Mouse (Mus musculus) neural tube, embryonic 11.5 days (tissue): Measurements from ENCODE around the gene Krcc1. TPM values are rescaled to one million over a fixed set of nuclear protein-coding genes. Genes with fewer than 3 reads are reported as not detected.
A peak's percentile ranks its signal among the peaks of the same experiment; 100 is the strongest.
"Not testable (repeated sequence)": the region's sequence is repeated elsewhere in the genome, so short reads cannot be mapped to it uniquely, and the experiment has no call there.

ENCODE experiments used
- ATAC-seq: fragments of 200-750 bp; cut with Nextera tagmentation; 2 replicates; pipeline ENCODE4 v1.8.0; 2017; ENCODE audit warnings: moderate number of reproducible peaks, mild to moderate bottlenecking, moderate TSS enrichment, moderate library complexity; ENCODE audit not compliant: insufficient read depth, low FRiP score, low TSS enrichment
- DNase-seq: peaks from one replicate; pipeline ENCODE4 v3.0.0-alpha.2; 2015; ENCODE audit warnings: low spot score
- H3K27ac ChIP-seq: fragments of 300-500 bp; sonication (generic); 2 replicates; pipeline ENCODE4 v1.5.1; 2014; ENCODE audit warnings: low read depth, mild to moderate bottlenecking, low read length
- H3K27me3 ChIP-seq: fragments of 300-500 bp; sonication (generic); 2 replicates; pipeline ENCODE4 v1.6.1; 2014; ENCODE audit warnings: mild to moderate bottlenecking, low read length, mixed read lengths; ENCODE audit not compliant: control insufficient read depth, insufficient read depth
- H3K36me3 ChIP-seq: fragments of 300-500 bp; sonication (generic); 2 replicates; pipeline ENCODE4 v1.6.1; 2014; ENCODE audit warnings: mild to moderate bottlenecking, low read length, moderate library complexity, mixed read lengths; ENCODE audit not compliant: control insufficient read depth, insufficient read depth
- H3K4me1 ChIP-seq: fragments of 300-500 bp; sonication (generic); 2 replicates; pipeline ENCODE4 v1.6.1; 2014; ENCODE audit warnings: low read length, mixed read lengths; ENCODE audit not compliant: control insufficient read depth, insufficient read depth
- H3K4me2 ChIP-seq: fragments of 300-500 bp; sonication (generic); 2 replicates; pipeline ENCODE4 v1.6.1; 2014; ENCODE audit warnings: low read depth, mild to moderate bottlenecking, moderate library complexity
- H3K4me3 ChIP-seq: fragments of 300-500 bp; sonication (generic); 2 replicates; pipeline ENCODE4 v1.5.1; 2014; ENCODE audit warnings: low read depth, low read length
- H3K9ac ChIP-seq: fragments of 300-500 bp; sonication (generic); 2 replicates; pipeline ENCODE4 v1.6.1; 2014; ENCODE audit warnings: mild to moderate bottlenecking, low read length
- H3K9me3 ChIP-seq: fragments of 300-500 bp; sonication (generic); 2 replicates; pipeline ENCODE4 v1.6.1; 2016; ENCODE audit warnings: low read length; ENCODE audit not compliant: control insufficient read depth
- WGBS: fragments of 180-500 bp; shearing (Covaris S2); extraction: QIAGEN DNeasy Blood & Tissue Kit; methylation state at CpG from one replicate; pipeline ENCODE4 v1.1.7; 2014; 5-methylcytosine and 5-hydroxymethylcytosine counted together
- microRNA-seq: library from miRNA; unstranded; fragments of <30 nt; microRNA quantifications from one replicate; pipeline ENCODE4, GENCODE M21; 2016
- polyA plus RNA-seq: library from polyadenylated mRNA; unstranded; fragments of >200 nt; fragmentation: Nextera tagmentation; extraction: Ambion mirVana; gene quantifications from 2 replicates; pipeline ENCODE4 v1.2.1, GENCODE M21; 2014

Krcc1 gene
- polyA plus RNA-seq, 1 experiment from 2014 or later, result 34.4 TPM

GRCm38 (mm10) chr6:71331491-71331890 is 60.0 kb downstream of the Krcc1 start:
- not testable (repeated sequence) for H3K36me3 ChIP-seq, ATAC-seq, H3K27me3 ChIP-seq, H3K4me1 ChIP-seq, H3K4me3 ChIP-seq, H3K27ac ChIP-seq, DNase-seq, H3K4me2 ChIP-seq, H3K9ac ChIP-seq, H3K9me3 ChIP-seq
- WGBS, result 90% methylated on average over 1 of the region's 4 CpGs

- no peaks in the 10 kb centered on the region for H3K4me1 ChIP-seq
- no peak overlapping the region for H3K4me3 ChIP-seq
- H3K27me3 ChIP-seq, result no peaks in the 10 kb centered on the region
- DNase-seq (no peak), ATAC-seq (no peak)
- no peak overlapping the region for H3K27ac ChIP-seq
- H3K4me2 ChIP-seq, result no peak overlapping the region
- H3K36me3 ChIP-seq, result no peaks in the 10 kb centered on the region
- no peaks in the 10 kb centered on the region for H3K9me3 ChIP-seq
- no peak overlapping the region for H3K9ac ChIP-seq
- 89% methylated on average over 11 of the region's 11 CpGs for WGBS
Measured at GRCm38 (mm10) chr6:71332236-71332965, 60.9 kb downstream of the Krcc1 start.

- Histone ChIP-seq H3K27me3 (no peaks in the 10 kb centered on the region), H3K4me3 (no peak overlapping the region), H3K4me1 (no peaks in the 10 kb centered on the region), H3K9ac (no peak overlapping the region), H3K9me3 (no peaks in the 10 kb centered on the region), H3K27ac (no peak overlapping the region), H3K4me2 (no peak overlapping the region), H3K36me3 (no peaks in the 10 kb centered on the region)
- ATAC-seq (no peak), DNase-seq (no peak)
- WGBS, result 79% methylated on average over 3 of the region's 3 CpGs
Measured at GRCm38 (mm10) chr6:71333031-71333430, 61.6 kb downstream of the Krcc1 start.

- Histone ChIP-seq H3K36me3 (no peaks in the 10 kb centered on the region), H3K27me3 (no peaks in the 10 kb centered on the region), H3K4me3 (no peak overlapping the region), H3K4me2 (no peak overlapping the region), H3K9me3 (no peaks in the 10 kb centered on the region), H3K4me1 (no peaks in the 10 kb centered on the region), H3K9ac (no peak overlapping the region), H3K27ac (no peak overlapping the region)
- DNase-seq, result no peak
- ATAC-seq, result no peak
- WGBS, result 92% methylated on average over 11 of the region's 11 CpGs
Measured at GRCm38 (mm10) chr6:71333578-71334273, 62.2 kb downstream of the Krcc1 start.

Small RNA genes lying within 50 kb of the gene (microRNA-seq; reads per million reads assigned to microRNA genes)
- 23.2 reads per million, percentile 31 among the genes with 10 or more reads in this experiment for gene Mir8112

Other genes with a start within 250 kb of the Krcc1 start
- 6.3 and 6.5 TPM in 2 replicates for gene Thnsl2, start 127.2 kb upstream of the Krcc1 start, polyA plus RNA-seq
- gene Fabp1, start 71.8 kb upstream of the Krcc1 start, polyA plus RNA-seq, result not detected in 2 replicates
- 4.6 and 5.5 TPM in 2 replicates for gene Smyd1, start 50.6 kb downstream of the Krcc1 start, polyA plus RNA-seq
- not detected in 2 replicates for gene Cd8b1, start 51.1 kb downstream of the Krcc1 start, polyA plus RNA-seq
- gene Cd8a, start 101.8 kb downstream of the Krcc1 start, polyA plus RNA-seq, result not detected in 2 replicates
- 9.7 and 13.0 TPM in 2 replicates for gene Rmnd5a, start 169.0 kb downstream of the Krcc1 start, polyA plus RNA-seq
- gene Rnf103, start 222.2 kb downstream of the Krcc1 start, polyA plus RNA-seq, result 18.6 and 19.4 TPM in 2 replicates